Mouse (Mus musculus) cerebellum, adult 11-12 months (tissue): ENCODE data around the gene D630003M21Rik.

Experiments used
- DNase-seq: peaks from one replicate; pipeline ENCODE4 v3.0.0; 2022

D630003M21Rik gene

GRCm38 (mm10) chr2:158161761-158162160, 67.3 kb downstream of the D630003M21Rik start:
- no peak for DNase-seq

- no peak for DNase-seq
Measured at GRCm38 (mm10) chr2:158159376-158160235, 69.4 kb downstream of the D630003M21Rik start.

- no peak for DNase-seq
Measured at GRCm38 (mm10) chr2:158157654-158158053, 71.4 kb downstream of the D630003M21Rik start.

- DNase-seq = no peak
Measured at GRCm38 (mm10) chr2:158156487-158156886, 72.5 kb downstream of the D630003M21Rik start.

- no peak for DNase-seq
Measured at GRCm38 (mm10) chr2:158155615-158156014, 73.4 kb downstream of the D630003M21Rik start.

GRCm38 (mm10) chr2:158155101-158155500, 73.9 kb downstream of the D630003M21Rik start:
- no peak for DNase-seq

- DNase-seq = no peak
Measured at GRCm38 (mm10) chr2:158154641-158155040, 74.4 kb downstream of the D630003M21Rik start.

GRCm38 (mm10) chr2:158153728-158154343, 75.2 kb downstream of the D630003M21Rik start:
- no peak for DNase-seq

GRCm38 (mm10) chr2:158152685-158153309, 76.2 kb downstream of the D630003M21Rik start:
- no peak for DNase-seq

GRCm38 (mm10) chr2:158151077-158151476, 77.9 kb downstream of the D630003M21Rik start:
- DNase-seq = no peak

- no peak for DNase-seq
Measured at GRCm38 (mm10) chr2:158146971-158147370, 82.1 kb downstream of the D630003M21Rik start.

GRCm38 (mm10) chr2:158146223-158146622, 82.8 kb downstream of the D630003M21Rik start, which contains the start of gene Tgm2:
Gene Tgm2, minus strand, starts transcription at chr2:158146436.
- peak; percentile 71 for DNase-seq

- no peak for DNase-seq
Measured at GRCm38 (mm10) chr2:158145528-158146065, 83.4 kb downstream of the D630003M21Rik start.

- DNase-seq = no peak
Measured at GRCm38 (mm10) chr2:158144750-158145527, 84.1 kb downstream of the D630003M21Rik start.

- no peak for DNase-seq
Measured at GRCm38 (mm10) chr2:158144263-158144662, 84.8 kb downstream of the D630003M21Rik start.

- DNase-seq = no peak
Measured at GRCm38 (mm10) chr2:158143816-158144215, 85.2 kb downstream of the D630003M21Rik start.

GRCm38 (mm10) chr2:158142981-158143380, 86.0 kb downstream of the D630003M21Rik start:
- DNase-seq = no peak

GRCm38 (mm10) chr2:158141690-158142440, 87.2 kb downstream of the D630003M21Rik start:
- no peak for DNase-seq

- no peak for DNase-seq
Measured at GRCm38 (mm10) chr2:158141271-158141670, 87.8 kb downstream of the D630003M21Rik start.

GRCm38 (mm10) chr2:158140664-158141063, 88.4 kb downstream of the D630003M21Rik start:
- no peak for DNase-seq

GRCm38 (mm10) chr2:158139628-158140027, 89.4 kb downstream of the D630003M21Rik start:
- no peak for DNase-seq

- no peak for DNase-seq
Measured at GRCm38 (mm10) chr2:158138778-158139177, 90.2 kb downstream of the D630003M21Rik start.
